Mouse (Mus musculus): ENCODE results near the gene Tm7sf3.

Gene Tm7sf3

GRCm38 (mm10) chr6:146642276-146643183 is at the start of gene Tm7sf3, which contains the start of gene Med21:
Gene Tm7sf3, minus strand, starts transcription at chr6:146642824.
Gene Med21, plus strand, starts transcription at chr6:146642547.
- DNase-seq = peak; percentile 99

- no peak for DNase-seq
These were observed 46.2 kb upstream of the Tm7sf3 start for GRCm38 (mm10) chr6:146688861-146689260.

GRCm38 (mm10) chr6:146688010-146688409 is 45.4 kb upstream of the Tm7sf3 start:
- DNase-seq = no peak

DNA sequence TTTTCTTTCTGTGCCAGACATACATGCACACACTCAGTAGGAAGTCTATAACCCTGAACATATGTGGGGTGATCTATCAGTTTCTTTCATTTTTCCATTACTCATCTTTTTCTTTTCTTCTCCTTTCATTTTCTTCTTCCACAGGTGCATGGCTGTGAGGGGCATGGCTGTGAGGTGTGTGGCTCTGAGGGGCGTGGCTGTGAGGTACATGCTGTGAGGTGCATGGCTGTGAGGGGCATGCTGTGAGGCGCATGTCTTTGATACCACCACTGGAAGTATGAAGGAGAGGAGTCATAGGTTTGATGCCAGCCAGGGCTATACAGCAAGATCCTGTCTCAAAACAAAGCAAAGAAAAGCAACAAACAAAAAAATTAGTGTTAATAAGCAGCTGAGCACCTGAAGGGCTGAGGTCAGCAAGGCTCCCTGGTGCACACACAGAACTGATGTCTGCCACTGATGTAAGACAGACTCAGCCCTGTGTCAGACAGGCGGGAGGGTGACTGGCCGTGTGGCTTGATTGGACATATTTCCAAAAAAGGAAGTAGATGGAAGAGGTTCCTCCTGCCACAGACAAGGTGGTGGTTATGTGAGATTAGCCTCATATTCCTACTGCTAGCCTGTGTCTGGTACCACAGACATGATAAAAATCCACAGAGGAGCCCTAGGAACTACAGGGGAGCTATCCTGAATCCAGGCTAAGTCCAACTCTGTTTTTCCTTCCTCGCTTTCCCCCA is 44.0 kb upstream of the Tm7sf3 start:
- no peak for DNase-seq

GRCm38 (mm10) chr6:146685781-146686308 is 43.2 kb upstream of the Tm7sf3 start:
- peak; percentile 48 for DNase-seq

- no peak for DNase-seq
These were observed 41.3 kb upstream of the Tm7sf3 start for GRCm38 (mm10) chr6:146683881-146684280.

DNA sequence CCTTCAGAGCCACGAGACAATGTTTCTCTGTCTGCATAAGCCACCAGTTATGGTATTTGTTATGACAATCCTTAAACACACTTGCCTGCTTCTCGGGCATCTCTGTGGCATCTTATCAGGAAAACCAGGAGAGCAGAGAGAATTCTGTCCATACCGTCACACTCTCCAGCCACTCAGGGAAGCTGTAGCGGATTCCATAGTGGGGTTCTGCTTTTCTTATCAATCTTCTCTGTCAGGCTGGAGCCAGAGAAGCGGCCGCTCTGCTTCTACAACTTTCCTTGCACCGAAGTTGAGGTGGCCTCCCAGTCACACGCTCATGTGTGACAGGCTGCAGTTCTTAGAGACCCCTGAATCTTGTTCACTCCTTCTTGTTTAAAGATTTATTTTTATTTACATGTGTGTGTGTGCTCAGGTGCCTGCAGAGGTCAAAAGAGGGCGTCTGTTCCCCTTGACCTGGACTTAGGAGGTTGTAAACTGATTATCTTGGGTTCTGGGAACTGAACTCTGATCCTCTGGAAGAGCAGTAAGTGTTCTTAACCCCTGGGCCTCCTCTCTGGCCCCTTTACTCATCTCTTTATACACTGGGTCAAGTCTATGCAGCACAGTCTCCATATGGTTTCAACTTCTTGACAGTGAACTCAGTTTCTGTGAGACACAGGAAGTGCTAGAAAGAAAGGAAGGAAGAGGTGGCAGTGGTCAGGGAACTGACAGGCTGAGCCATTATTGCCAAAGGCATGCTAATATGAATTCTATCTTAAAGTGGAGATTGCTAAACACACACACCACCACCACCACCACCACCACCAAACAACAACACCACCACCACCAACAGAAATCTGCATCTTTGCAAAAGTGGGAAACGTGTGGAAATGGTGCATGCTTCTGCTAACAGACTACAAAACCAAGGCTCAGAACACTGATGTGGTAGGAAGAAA is 35.8 kb upstream of the Tm7sf3 start:
- DNase-seq = no peak

DNA sequence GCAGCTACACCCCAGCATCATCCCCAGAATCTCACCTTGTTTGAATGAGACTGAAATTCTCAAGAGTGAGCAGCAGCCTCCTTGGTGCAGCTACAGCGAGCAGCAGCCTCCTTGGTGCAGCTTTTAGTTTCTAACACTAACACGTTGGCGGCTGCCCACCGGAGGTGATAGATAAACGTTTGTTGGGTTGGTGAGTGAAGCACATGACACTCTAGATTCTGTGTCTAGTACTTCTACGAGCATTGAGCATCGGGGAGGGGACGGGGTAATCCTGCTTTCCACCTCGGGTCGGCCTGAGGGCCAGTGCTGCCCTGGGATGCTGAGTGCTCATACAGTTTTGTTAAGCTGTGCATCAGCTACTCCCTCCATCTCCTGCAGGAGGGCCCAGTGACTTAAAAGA is 34.3 kb upstream of the Tm7sf3 start:
- DNase-seq = no peak

GRCm38 (mm10) chr6:146674881-146675536 is 32.4 kb upstream of the Tm7sf3 start:
- DNase-seq = no peak

- DNase-seq = no peak
These were observed 31.8 kb upstream of the Tm7sf3 start for GRCm38 (mm10) chr6:146674420-146674819.

- no peak for DNase-seq
These were observed 31.1 kb upstream of the Tm7sf3 start for GRCm38 (mm10) chr6:146673696-146674095.

DNA sequence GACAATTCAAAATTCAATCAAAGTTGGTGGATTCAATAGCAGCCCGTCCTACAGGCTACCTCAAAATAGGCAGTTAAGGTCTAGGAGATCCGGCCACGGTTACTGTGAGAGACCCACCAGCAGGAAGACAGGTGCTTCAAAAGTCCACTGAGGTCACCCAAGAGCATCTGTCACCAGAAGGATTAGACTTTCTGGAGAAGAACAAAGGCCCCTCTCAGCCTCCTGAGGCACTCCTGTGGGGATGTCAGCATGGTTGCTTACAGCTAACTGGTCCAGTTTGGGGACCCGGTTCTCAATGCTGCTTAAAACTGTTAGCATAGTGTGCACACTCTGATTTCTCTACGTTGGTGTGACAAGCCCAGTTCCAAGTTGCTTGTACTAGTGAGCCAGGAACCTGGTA is 29.5 kb upstream of the Tm7sf3 start:
- no peak for DNase-seq

DNA sequence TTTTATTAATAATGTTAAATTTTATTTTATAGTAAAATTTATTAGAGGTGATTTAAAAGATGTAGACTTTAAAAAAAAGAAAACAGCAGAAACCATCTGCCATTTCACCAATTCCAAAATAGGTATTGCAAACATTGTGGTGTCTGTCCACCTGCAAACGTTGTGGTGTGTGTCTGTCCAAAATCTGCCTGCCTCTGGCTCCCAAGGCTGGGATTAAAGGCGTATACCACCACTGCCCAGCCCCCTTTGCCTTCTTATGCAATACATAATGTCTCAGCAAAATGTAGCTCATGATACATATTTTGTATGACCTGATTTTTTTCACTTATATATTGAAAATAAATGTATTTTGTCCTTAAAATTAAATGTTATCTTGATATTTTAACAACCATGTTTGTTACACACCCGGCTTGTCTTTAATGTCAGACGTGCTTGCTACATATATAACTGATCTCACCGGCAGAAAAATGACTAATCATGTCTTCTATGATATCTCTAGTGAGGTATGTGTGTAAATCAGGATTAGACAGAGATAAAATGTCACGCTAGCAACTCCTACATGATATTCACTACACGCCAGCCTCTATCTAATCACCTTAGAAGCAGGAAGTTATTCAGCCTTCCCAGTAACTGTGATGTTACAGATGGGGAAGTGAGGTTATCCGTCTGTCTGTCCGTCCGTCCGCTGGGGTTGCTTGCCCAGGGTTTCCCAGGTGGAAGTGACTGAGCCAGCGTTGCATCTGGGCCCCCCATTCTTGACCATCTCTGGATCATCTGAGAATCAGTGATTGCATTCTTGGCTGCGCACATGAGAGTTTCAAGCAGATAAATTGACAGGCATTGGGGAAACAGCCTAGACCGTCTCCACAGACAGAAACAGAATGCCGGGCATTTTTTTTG is 28.6 kb upstream of the Tm7sf3 start:
- no peak for DNase-seq

DNA sequence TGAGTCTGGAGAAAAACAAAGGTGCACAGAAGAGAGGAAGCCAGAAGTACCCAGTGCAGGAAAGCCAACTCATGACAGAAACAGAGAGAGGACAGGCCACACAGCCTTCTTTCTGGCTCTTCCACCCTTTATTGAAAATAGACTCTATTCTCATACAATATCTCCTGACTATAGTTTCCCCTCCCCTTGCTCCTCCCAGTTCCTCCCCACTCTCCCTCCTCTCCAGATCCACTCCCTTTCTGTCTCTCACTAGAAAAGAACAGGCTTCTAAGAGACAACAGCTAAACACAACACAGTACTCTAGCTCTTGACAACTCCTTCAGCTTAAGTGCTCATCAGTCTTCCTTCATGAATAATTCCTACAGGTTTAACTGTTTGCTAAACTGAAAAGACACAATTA is 26.0 kb upstream of the Tm7sf3 start:
- no peak for DNase-seq

DNA sequence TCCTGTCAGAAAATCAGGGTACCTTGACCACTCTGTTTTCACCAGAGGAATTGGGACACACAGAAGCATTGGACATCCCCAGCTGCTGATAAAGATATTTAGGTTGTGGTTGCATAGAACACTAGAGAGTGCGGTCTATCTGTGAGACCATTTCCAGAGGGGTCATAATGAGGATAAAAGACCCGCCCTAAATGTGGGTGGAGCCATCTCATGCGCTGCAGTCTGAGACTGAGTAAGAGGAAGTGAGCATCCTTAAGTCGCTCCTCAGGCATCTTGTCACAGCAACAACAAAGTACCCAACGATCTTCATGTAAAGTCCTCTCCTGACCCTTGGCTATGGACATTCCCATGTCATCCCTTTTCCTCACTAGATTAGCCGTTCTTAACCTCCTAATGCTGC is 24.2 kb upstream of the Tm7sf3 start:
- DNase-seq = no peak

DNA sequence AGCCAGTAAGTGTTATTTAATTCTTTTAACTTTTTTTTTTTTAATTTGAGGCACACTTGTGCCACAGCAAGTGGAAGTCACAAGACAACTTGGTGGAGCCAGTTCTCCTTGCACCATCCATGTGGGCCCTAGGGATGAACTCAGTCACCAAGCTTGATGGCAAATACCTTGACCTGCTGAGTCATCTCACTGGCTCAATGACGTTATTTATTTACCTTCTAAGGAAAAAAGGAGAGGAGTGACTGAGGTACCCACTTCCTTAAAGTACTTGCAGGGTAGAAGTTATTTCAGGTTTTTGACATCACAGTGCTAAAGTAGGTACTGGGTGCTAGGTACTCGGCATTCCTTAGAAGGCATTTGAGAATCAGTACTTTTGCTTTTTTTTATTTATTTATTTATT is 22.8 kb upstream of the Tm7sf3 start:
- DNase-seq = no peak

DNA sequence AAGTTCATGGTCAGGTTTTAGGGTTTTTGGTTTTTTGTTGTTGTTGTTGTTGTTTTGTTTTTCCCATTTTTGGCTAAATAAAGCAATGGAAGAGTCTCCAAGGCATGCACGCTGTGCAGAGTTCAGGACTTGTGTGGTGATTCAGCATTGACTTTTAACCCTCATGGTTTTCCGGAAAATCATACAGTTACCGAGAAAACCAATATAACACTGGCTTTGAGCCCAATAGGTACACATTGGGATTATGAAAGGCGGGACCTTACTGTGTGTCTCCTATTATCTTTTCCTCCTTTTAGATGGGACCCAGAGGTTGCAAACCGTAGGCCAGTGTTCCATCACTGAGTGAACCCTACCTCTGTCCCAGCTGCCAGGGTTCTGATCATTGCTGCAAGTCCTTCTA is 22.3 kb upstream of the Tm7sf3 start:
- DNase-seq = no peak

DNA sequence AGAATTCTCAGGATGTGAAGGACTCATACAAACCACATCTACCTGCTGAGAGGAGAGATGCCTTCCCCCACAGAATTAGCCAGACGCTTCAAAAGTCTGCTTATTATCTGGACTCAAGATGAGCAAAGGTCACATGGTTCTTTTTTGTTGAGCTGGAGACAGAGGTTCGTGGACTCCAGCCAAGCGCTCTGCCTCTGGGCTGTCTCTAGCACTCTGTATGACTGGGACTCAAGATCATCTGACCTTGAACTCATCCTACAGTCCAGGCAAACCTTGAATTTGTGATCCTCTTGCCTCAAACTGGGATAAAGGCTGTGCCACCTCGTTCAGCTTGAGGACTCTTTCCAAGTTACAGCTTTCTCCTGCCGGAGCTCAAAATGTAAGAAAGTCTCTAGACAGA is 21.5 kb upstream of the Tm7sf3 start:
- peak; percentile 54 for DNase-seq

- peak; percentile 60 for DNase-seq
These were observed 20.1 kb upstream of the Tm7sf3 start for GRCm38 (mm10) chr6:146662679-146663078.

GRCm38 (mm10) chr6:146661655-146662054 is 19.0 kb upstream of the Tm7sf3 start:
- no peak for DNase-seq

- peak; percentile 29 for DNase-seq
These were observed 18.0 kb upstream of the Tm7sf3 start for GRCm38 (mm10) chr6:146660591-146660990.
